Mouse (Mus musculus) thymus, adult 2 months (tissue): ENCODE measurements around the gene C1qc. TPM values are rescaled to one million over a fixed set of nuclear protein-coding genes. Genes with fewer than 3 reads are reported as not detected.

Experiments
- DNase-seq: peaks from one replicate; pipeline ENCODE4 v3.0.0; 2021
- H3K27ac ChIP-seq: fragments of 200-500 bp; 2 replicates; pipeline ENCODE4 v1.5.1; 2012; ENCODE audit warnings: low read length, control low read depth; ENCODE audit not compliant: control insufficient read depth, insufficient read depth
- H3K27me3 ChIP-seq: fragments of 200-500 bp; 2 replicates; pipeline ENCODE4 v1.6.1; 2012; ENCODE audit warnings: mild to moderate bottlenecking, low read length, moderate library complexity, mixed read lengths; ENCODE audit not compliant: control insufficient read depth, insufficient read depth
- H3K36me3 ChIP-seq: fragments of 200-500 bp; 2 replicates; pipeline ENCODE4 v1.6.1; 2012; ENCODE audit warnings: mild to moderate bottlenecking, low read length, moderate library complexity; ENCODE audit not compliant: control insufficient read depth, insufficient read depth
- H3K4me1 ChIP-seq: fragments of 200-500 bp; replicated peaks from 2 replicates; pipeline ENCODE4 v1.6.1; 2012; ENCODE audit warnings: low read length; ENCODE audit not compliant: control insufficient read depth, insufficient read depth
- H3K4me3 ChIP-seq: fragments of 200-500 bp; 2 replicates; pipeline ENCODE4 v1.5.1; 2012; ENCODE audit warnings: mild to moderate bottlenecking, low read length, control low read depth, moderate library complexity; ENCODE audit not compliant: control insufficient read depth, insufficient read depth
- CTCF ChIP-seq: fragments of 200-500 bp; IDR thresholded peaks from 2 replicates; pipeline ENCODE4 v1.5.1; 2012; ENCODE audit warnings: mild to moderate bottlenecking, control low read depth, low read length, moderate library complexity, borderline replicate concordance; ENCODE audit not compliant: control insufficient read depth, poor library complexity, insufficient read depth; ENCODE audit errors: extremely low read depth
- POLR2A ChIP-seq: fragments of 200-500 bp; IDR thresholded peaks from 2 replicates; pipeline ENCODE4 v1.6.1; 2012; ENCODE audit warnings: mild to moderate bottlenecking, low read length, control low read depth, moderate library complexity; ENCODE audit not compliant: control insufficient read depth, poor library complexity, insufficient read depth; ENCODE audit errors: extremely low read depth
- WGBS: fragments of 180-500 bp; shearing (Covaris S2); methylation state at CpG from one replicate; pipeline ENCODE4 v1.1.7; 2018; 5-methylcytosine and 5-hydroxymethylcytosine counted together
- polyA plus RNA-seq: library from polyadenylated mRNA; depleted of rRNA; stranded (reverse); fragments of >200 nt; gene quantifications from 2 replicates; pipeline ENCODE4 v1.2.3, GENCODE M21; 2012

The C1qc gene
- polyA plus RNA-seq, 1 experiment: 468 TPM

GRCm38 (mm10) chr4:136891115-136891514 is 1.8 kb downstream of the C1qc start:
- Histone ChIP-seq H3K36me3 (no peaks in the 10 kb centered on the region), H3K4me3 (no peak overlapping the region), H3K27ac (no peak overlapping the region), H3K4me1 (no peaks in the 10 kb centered on the region), H3K27me3 (no peaks in the 10 kb centered on the region)
- DNase-seq: no peak
- WGBS: 75% methylated on average over 4 of the region's 4 CpGs
- TF ChIP-seq CTCF (no peak), POLR2A (no peak)

- no peak for DNase-seq
- Histone ChIP-seq H3K36me3 (no peaks in the 10 kb centered on the region), H3K4me1 (no peaks in the 10 kb centered on the region), H3K27ac (no peak overlapping the region), H3K27me3 (no peaks in the 10 kb centered on the region), H3K4me3 (no peak overlapping the region)
- 90% methylated on average over 15 of the region's 15 CpGs for WGBS
- TF ChIP-seq CTCF: no peak
- TF ChIP-seq POLR2A: no peak
These were observed 2.9 kb downstream of the C1qc start for GRCm38 (mm10) chr4:136889981-136890380.

GRCm38 (mm10) chr4:136887714-136888113 is 5.2 kb downstream of the C1qc start:
- no peaks in the 10 kb centered on the region for H3K27me3 ChIP-seq
- H3K27ac ChIP-seq: no peak overlapping the region
- no peak overlapping the region for H3K4me3 ChIP-seq
- DNase-seq: no peak
- H3K36me3 ChIP-seq: no peaks in the 10 kb centered on the region
- H3K4me1 ChIP-seq: no peaks in the 10 kb centered on the region
- TF ChIP-seq POLR2A (no peak), CTCF (no peak)
- WGBS: 79% methylated on average over 5 of the region's 5 CpGs

- Histone ChIP-seq H3K4me3 (no peak within 1 kb of the TSS), H3K36me3 (no peaks in the 10 kb centered on the region), H3K4me1 (no peaks in the 10 kb centered on the region), H3K27ac (no peak within 1 kb of the TSS), H3K27me3 (no peaks in the 10 kb centered on the region)
- DNase-seq: no peak
- 52% methylated on average over 7 of the region's 7 CpGs for WGBS
- TF ChIP-seq POLR2A (no peak), CTCF (no peak)
These were observed 6.8 kb downstream of the C1qc start, which contains the start of gene C1qb for GRCm38 (mm10) chr4:136886101-136886500. Gene C1qb (minus strand): TSS chr4:136886187.

- H3K27me3 ChIP-seq: no peaks in the 10 kb centered on the region
- no peak overlapping the region for H3K4me3 ChIP-seq
- H3K4me1 ChIP-seq: no peaks in the 10 kb centered on the region
- no peaks in the 10 kb centered on the region for H3K36me3 ChIP-seq
- 51% methylated on average over 5 of the region's 5 CpGs for WGBS
- peak; percentile 9 for DNase-seq
- no peak overlapping the region for H3K27ac ChIP-seq
- TF ChIP-seq POLR2A (no peak), CTCF (no peak)
These were observed 14.3 kb downstream of the C1qc start for GRCm38 (mm10) chr4:136878601-136879000.

GRCm38 (mm10) chr4:136878171-136878570 is 14.7 kb downstream of the C1qc start:
- H3K36me3 ChIP-seq: no peaks in the 10 kb centered on the region
- TF ChIP-seq POLR2A (no peak), CTCF (no peak)
- H3K27me3 ChIP-seq: no peaks in the 10 kb centered on the region
- no peak overlapping the region for H3K27ac ChIP-seq
- H3K4me1 ChIP-seq: no peaks in the 10 kb centered on the region
- no peak overlapping the region for H3K4me3 ChIP-seq
- DNase-seq: no peak
- WGBS: 79% methylated on average over 8 of the region's 8 CpGs

- Histone ChIP-seq H3K4me1 (no peaks in the 10 kb centered on the region), H3K27me3 (no peaks in the 10 kb centered on the region), H3K27ac (no peak overlapping the region), H3K4me3 (no peak overlapping the region), H3K36me3 (no peaks in the 10 kb centered on the region)
- WGBS: 14% methylated on average over 7 of the region's 7 CpGs
- TF ChIP-seq POLR2A: no peak
- peak; percentile 82; the same call in 1 of the 2 replicates for TF ChIP-seq CTCF
- peak; percentile 63 for DNase-seq
These were observed 15.9 kb downstream of the C1qc start for GRCm38 (mm10) chr4:136876971-136877370.
